Mouse (Mus musculus): ENCODE measurements around the gene Lamtor2.

The Lamtor2 gene

GRCm38 (mm10) chr3:88568615-88569014 lies 15.7 kb upstream of the Lamtor2 start:
- DNase-seq (ENCODE audit: low read depth): no peak

- DNase-seq (ENCODE audit: low read depth): no peak
These were observed 15.0 kb upstream of the Lamtor2 start for GRCm38 (mm10) chr3:88567892-88568291.

- no peak for DNase-seq (ENCODE audit: low read depth)
These were observed 13.7 kb upstream of the Lamtor2 start for GRCm38 (mm10) chr3:88566536-88567061.

- no peak for DNase-seq (ENCODE audit: low read depth)
These were observed 13.2 kb upstream of the Lamtor2 start for GRCm38 (mm10) chr3:88566116-88566515.

GRCm38 (mm10) chr3:88563966-88564365 lies 11.1 kb upstream of the Lamtor2 start:
- no peak for DNase-seq (ENCODE audit: low read depth)

GRCm38 (mm10) chr3:88563442-88563841 lies 10.6 kb upstream of the Lamtor2 start:
- DNase-seq (ENCODE audit: low read depth): no peak

GRCm38 (mm10) chr3:88561989-88562388 lies 9.1 kb upstream of the Lamtor2 start:
- DNase-seq (ENCODE audit: low read depth): no peak

- DNase-seq (ENCODE audit: low read depth): no peak
These were observed 6.7 kb upstream of the Lamtor2 start for GRCm38 (mm10) chr3:88559596-88559995.

GRCm38 (mm10) chr3:88556616-88557015 lies 3.7 kb upstream of the Lamtor2 start:
- no peak for DNase-seq (ENCODE audit: low read depth)

- no peak for DNase-seq (ENCODE audit: low read depth)
These were observed 2.9 kb upstream of the Lamtor2 start for GRCm38 (mm10) chr3:88555731-88556130.

- DNase-seq (ENCODE audit: low read depth): no peak
These were observed 2.3 kb upstream of the Lamtor2 start for GRCm38 (mm10) chr3:88555069-88555605.

- no peak for DNase-seq (ENCODE audit: low read depth)
These were observed 1.2 kb upstream of the Lamtor2 start for GRCm38 (mm10) chr3:88553880-88554586.

- no peak for DNase-seq (ENCODE audit: low read depth)
These were observed 628 bp upstream of the Lamtor2 start, which contains the start of gene Ubqln4 for GRCm38 (mm10) chr3:88553525-88553879. Gene Ubqln4 (plus strand): TSS chr3:88553758.

- DNase-seq (ENCODE audit: low read depth): no peak
These were observed 710 bp downstream of the Lamtor2 start for GRCm38 (mm10) chr3:88552082-88552645.

GRCm38 (mm10) chr3:88551586-88551985 lies 1.3 kb downstream of the Lamtor2 start:
- no peak for DNase-seq (ENCODE audit: low read depth)

GRCm38 (mm10) chr3:88548180-88548917 lies 4.5 kb downstream of the Lamtor2 start, which contains the start of gene Rab25:
Gene Rab25 (minus strand): TSS chr3:88548300.
- no peak for DNase-seq (ENCODE audit: low read depth)

- DNase-seq (ENCODE audit: low read depth): no peak
These were observed 6.0 kb downstream of the Lamtor2 start for GRCm38 (mm10) chr3:88546674-88547418.

- no peak for DNase-seq (ENCODE audit: low read depth)
These were observed 7.8 kb downstream of the Lamtor2 start for GRCm38 (mm10) chr3:88544955-88545591.

- no peak for DNase-seq (ENCODE audit: low read depth)
These were observed 8.4 kb downstream of the Lamtor2 start for GRCm38 (mm10) chr3:88544514-88544913.

- no peak for DNase-seq (ENCODE audit: low read depth)
These were observed 9.0 kb downstream of the Lamtor2 start for GRCm38 (mm10) chr3:88543651-88544410.

- DNase-seq (ENCODE audit: low read depth): no peak
These were observed 9.7 kb downstream of the Lamtor2 start for GRCm38 (mm10) chr3:88543174-88543573.

Data from fibroblast of lung, adult 2 months (primary cell).